Mouse (Mus musculus): ENCODE results near the gene Btbd35f2. TPM values are rescaled to one million over a fixed set of nuclear protein-coding genes. Genes with fewer than 3 reads are reported as not detected.
"Not testable (repeated sequence)": the region's sequence is repeated elsewhere in the genome, so short reads cannot be mapped to it uniquely, and the experiment has no call there.

Btbd35f2 gene
- polyA plus RNA-seq (2014; fragmentation: Nextera tagmentation; extraction: Ambion mirVana) = not detected in 2 replicates

DNA sequence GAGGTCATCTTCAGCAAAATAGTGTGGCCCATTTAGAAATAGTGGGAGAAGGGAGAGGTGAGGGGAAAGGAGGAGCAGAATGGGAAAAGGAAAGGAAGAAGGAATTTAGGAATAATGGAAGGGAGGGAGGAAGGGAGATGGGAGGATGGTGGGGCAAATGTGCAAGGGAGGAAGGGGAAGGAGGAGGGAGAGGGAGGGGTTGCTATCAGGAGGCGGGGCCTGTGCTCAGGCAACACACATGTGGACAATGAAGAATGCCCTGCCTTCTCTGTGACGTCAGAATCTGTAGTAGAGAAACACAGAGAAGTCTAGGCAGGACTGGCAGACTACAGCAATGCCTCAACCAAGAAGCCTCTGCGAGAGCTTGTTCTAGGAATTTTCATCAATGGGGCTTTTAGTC is at the start of gene Btbd35f2:
Gene Btbd35f2 (plus strand): TSS at position 301 of the 400 bp plus-strand sequence.
- H3K27ac ChIP-seq (replicated peaks; ENCODE audit: low read depth, low read length); H3K27me3 ChIP-seq (replicated peaks; ENCODE audit: control insufficient read depth, insufficient read depth, low read length); H3K36me3 ChIP-seq (ENCODE audit: control insufficient read depth, insufficient read depth, low read length); H3K4me3 ChIP-seq (ENCODE audit: low read depth, low read length); DNase-seq (ENCODE audit: low spot score); ATAC-seq (ENCODE audit: low read depth); H3K4me1 ChIP-seq (ENCODE audit: control insufficient read depth, insufficient read depth, low read length); H3K4me2 ChIP-seq (ENCODE audit: low read depth, low read length); H3K9ac ChIP-seq (ENCODE audit: low read depth, low read length); H3K9me3 ChIP-seq (ENCODE audit: control insufficient read depth, low read length): not testable (repeated sequence)
- no CpG with 5 or more reads among the region's 3 CpGs for WGBS

Other genes with a start within 250 kb of the Btbd35f2 start
- not detected in 2 replicates for gene Btbd35f22, start 230.6 kb upstream of the Btbd35f2 start, polyA plus RNA-seq (2014; fragmentation: Nextera tagmentation; extraction: Ambion mirVana)

All from embryonic facial prominence, embryonic 14.5 days (tissue).